Mouse (Mus musculus) activated CD4-positive, CD25-positive, alpha-beta regulatory T cell (primary cell): ENCODE measurements around the gene Krtap4-8. TPM values are rescaled to one million over a fixed set of nuclear protein-coding genes. Genes with fewer than 3 reads are reported as not detected.

ENCODE experiments used
- polyA plus RNA-seq, 2 experiments: library from polyadenylated mRNA; unstranded; fragments of 100-300 nt; shearing (Covaris generic); gene quantifications; one replicate each; pipeline ENCODE4 v1.2.1; 2017

Gene Krtap4-8
- not detected for polyA plus RNA-seq

GRCm38 (mm10) chr11:99780604-99781003, at the start of gene Krtap4-8:
Gene Krtap4-8 (minus strand): TSS chr11:99780704.

DNA sequence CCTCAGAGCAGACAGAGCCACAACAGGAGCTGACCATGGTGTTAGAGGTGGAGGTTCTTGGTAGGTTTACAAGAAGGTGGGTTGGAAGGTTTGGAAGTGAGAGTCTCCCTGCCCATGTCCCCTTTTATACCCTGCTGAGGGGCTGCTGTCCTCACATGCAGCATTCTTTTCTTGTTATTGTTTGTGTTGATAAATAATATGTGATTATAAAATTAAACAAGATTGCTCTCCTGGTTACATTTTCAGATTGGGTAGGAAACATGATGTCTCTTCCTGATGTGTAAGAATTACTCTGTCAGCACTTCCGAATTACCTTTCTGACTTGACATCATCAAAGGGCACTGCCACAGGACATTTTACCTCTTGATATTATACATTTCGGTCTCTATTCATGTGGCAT, 35.1 kb upstream of the Krtap4-8 start, which contains the start of gene Gm11564:
Gene Gm11564 (minus strand): TSS at position 101 of the 400 bp plus-strand sequence.

DNA sequence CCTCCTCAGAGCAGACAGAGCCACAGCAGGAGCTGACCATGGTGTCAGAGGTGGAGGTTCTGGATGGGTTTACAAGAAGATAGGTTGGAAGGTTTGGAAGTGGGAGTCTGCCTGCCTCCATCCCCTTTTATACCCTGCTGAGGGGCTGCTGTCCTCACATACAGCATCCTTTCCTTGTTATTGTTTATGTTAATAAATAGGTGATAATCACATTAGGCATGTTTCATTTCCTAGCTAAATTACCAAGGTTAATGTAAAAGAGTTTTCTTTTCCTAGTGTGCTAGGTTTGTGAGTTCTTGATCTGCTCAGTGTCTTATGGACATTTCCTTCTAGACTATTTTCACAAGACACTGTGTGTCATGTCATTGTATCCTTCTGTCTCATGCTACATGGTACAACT, 29.3 kb upstream of the Krtap4-8 start, which contains the start of gene Krtap4-13:
Gene Krtap4-13 (minus strand): TSS at position 101 of the 400 bp plus-strand sequence.

DNA sequence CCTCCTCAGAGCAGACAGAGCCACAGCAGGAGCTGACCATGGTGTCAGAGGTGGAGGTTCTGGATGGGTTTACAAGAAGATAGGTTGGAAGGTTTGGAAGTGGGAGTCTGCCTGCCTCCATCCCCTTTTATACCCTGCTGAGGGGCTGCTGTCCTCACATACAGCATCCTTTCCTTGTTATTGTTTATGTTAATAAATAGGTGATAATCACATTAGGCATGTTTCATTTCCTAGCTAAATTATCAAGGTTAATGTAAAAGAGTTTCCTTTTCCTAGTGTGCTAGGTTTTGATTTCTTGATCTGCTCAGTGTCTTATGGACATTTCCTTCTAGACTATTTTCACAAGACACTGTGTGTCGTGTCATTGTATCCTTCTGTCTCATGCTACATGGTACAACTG, 23.8 kb upstream of the Krtap4-8 start, which contains the start of gene Gm11554:
Gene Gm11554 (minus strand): TSS at position 101 of the 400 bp plus-strand sequence.

DNA sequence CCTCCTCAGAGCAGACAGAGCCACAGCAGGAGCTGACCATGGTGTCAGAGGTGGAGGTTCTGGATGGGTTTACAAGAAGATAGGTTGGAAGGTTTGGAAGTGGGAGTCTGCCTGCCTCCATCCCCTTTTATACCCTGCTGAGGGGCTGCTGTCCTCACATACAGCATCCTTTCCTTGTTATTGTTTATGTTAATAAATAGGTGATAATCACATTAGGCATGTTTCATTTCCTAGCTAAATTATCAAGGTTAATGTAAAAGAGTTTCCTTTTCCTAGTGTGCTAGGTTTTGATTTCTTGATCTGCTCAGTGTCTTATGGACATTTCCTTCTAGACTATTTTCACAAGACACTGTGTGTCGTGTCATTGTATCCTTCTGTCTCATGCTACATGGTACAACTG, 18.3 kb upstream of the Krtap4-8 start, which contains the start of gene Gm11569:
Gene Gm11569 (minus strand): TSS at position 101 of the 400 bp plus-strand sequence.

DNA sequence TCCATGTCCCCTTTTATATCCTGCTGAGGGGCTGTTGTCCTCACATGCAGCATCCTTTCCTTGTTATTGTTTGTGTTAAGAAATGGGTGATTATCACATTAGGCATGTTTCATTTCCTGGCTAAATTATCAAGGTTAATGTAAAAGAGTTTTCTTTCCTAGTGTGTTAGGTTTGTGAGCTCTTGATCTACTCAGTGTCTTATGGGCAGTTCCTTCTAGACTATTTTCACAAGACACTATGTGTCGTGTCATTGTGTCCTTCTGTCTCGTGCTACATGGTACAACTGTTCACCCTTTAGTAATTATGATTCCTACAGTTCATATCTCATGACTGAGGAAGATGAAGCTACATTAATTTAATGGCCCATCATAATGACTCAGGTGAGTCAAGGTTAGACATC, 12.9 kb upstream of the Krtap4-8 start, which contains the start of gene Gm11596:
Gene Gm11596 (minus strand): TSS at position 101 of the 400 bp plus-strand sequence.

GRCm38 (mm10) chr11:99784900-99785299, 4.4 kb upstream of the Krtap4-8 start, which contains the start of gene Krtap4-9:
Gene Krtap4-9 (plus strand): TSS chr11:99785200.

GRCm38 (mm10) chr11:99772813-99773212, 7.7 kb downstream of the Krtap4-8 start, which contains the start of gene Gm11595:
Gene Gm11595 (minus strand): TSS chr11:99772913.

DNA sequence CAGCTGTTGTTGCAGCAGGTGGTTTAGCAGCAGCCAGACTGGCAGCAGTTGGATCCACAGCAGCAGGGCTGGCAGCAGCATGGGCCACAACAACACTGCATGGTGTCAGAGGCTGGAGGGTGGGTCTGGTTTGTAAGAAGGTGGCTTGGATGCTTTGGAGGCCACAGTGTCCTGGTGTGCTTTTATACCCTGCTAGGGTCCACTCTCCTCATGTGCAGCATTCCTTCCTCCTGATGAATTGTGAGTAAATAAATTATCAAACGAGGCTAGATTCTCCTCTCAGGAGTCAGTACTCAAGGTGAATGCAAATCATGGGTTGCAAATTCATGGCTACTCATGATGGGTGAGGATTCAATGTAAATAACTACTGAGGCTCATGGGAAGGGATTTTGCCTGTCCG, 46.3 kb downstream of the Krtap4-8 start, which contains the start of gene Gm14180:
Gene Gm14180 (minus strand): TSS at position 101 of the 400 bp plus-strand sequence.

Other genes starting within 250 kb of the Krtap4-8 start
- gene Krt40, start 237.5 kb downstream of the Krtap4-8 start, polyA plus RNA-seq = under 1 TPM in 1 of 2 experiments, not detected in 1; 0.38 TPM
- not detected for gene Krtap3-3, start 229.8 kb downstream of the Krtap4-8 start, polyA plus RNA-seq
- not detected for gene Krtap3-2, start 223.9 kb downstream of the Krtap4-8 start, polyA plus RNA-seq
- 1 to 10 TPM in 1 of 2 experiments, not detected in 1; 1.1 TPM for gene Gm11939, start 221.2 kb downstream of the Krtap4-8 start, polyA plus RNA-seq
- not detected for gene Krtap3-1, start 214.1 kb downstream of the Krtap4-8 start, polyA plus RNA-seq
- gene Krtap1-5, start 199.7 kb downstream of the Krtap4-8 start, polyA plus RNA-seq = not detected
- gene Krtap1-4, start 197.1 kb downstream of the Krtap4-8 start, polyA plus RNA-seq = not detected
- gene Krtap1-3, start 189.4 kb downstream of the Krtap4-8 start, polyA plus RNA-seq = under 1 TPM in 1 of 2 experiments, not detected in 1; 0.27 TPM
- gene Krtap9-3, start 182.6 kb downstream of the Krtap4-8 start, polyA plus RNA-seq = not detected
- gene Gm11938, start 177.4 kb downstream of the Krtap4-8 start, polyA plus RNA-seq = not detected
- not detected for gene Gm11937, start 170.5 kb downstream of the Krtap4-8 start, polyA plus RNA-seq
- not detected for gene Krtap2-4, start 165.9 kb downstream of the Krtap4-8 start, polyA plus RNA-seq
- gene Gm11562, start 160.3 kb downstream of the Krtap4-8 start, polyA plus RNA-seq = not detected
- gene Krtap4-1, start 152.5 kb downstream of the Krtap4-8 start, polyA plus RNA-seq = not detected
- not detected for gene Krtap4-2, start 145.6 kb downstream of the Krtap4-8 start, polyA plus RNA-seq
- not detected for gene Krtap4-7, start 136.6 kb downstream of the Krtap4-8 start, polyA plus RNA-seq
- not detected for gene Gm11555, start 130.5 kb downstream of the Krtap4-8 start, polyA plus RNA-seq
- gene Gm11563, start 121.7 kb downstream of the Krtap4-8 start, polyA plus RNA-seq = not detected
- gene Krtap4-6, start 114.7 kb downstream of the Krtap4-8 start, polyA plus RNA-seq = not detected
- not detected for gene Gm14190, start 90.0 kb downstream of the Krtap4-8 start, polyA plus RNA-seq
- gene Gm14180, start 46.4 kb downstream of the Krtap4-8 start, polyA plus RNA-seq = not detected
- gene Gm11595, start 7.8 kb downstream of the Krtap4-8 start, polyA plus RNA-seq = under 1 TPM in 1 of 2 experiments, not detected in 1; 0.32 TPM
- not detected for gene Krtap4-9, start 4.5 kb upstream of the Krtap4-8 start, polyA plus RNA-seq
- not detected for gene Gm11596, start 12.8 kb upstream of the Krtap4-8 start, polyA plus RNA-seq
- not detected for gene Gm11569, start 18.2 kb upstream of the Krtap4-8 start, polyA plus RNA-seq
- not detected for gene Gm11554, start 23.7 kb upstream of the Krtap4-8 start, polyA plus RNA-seq
- not detected for gene Krtap4-13, start 29.2 kb upstream of the Krtap4-8 start, polyA plus RNA-seq
- not detected for gene Gm11564, start 35.0 kb upstream of the Krtap4-8 start, polyA plus RNA-seq
- gene 2300003K06Rik, start 57.4 kb upstream of the Krtap4-8 start, polyA plus RNA-seq = not detected
- gene Krtap4-16, start 70.9 kb upstream of the Krtap4-8 start, polyA plus RNA-seq = not detected
- gene Gm11568, start 77.2 kb upstream of the Krtap4-8 start, polyA plus RNA-seq = under 1 TPM in 1 of 2 experiments, not detected in 1; 0.55 TPM
- not detected for gene Gm11559, start 83.8 kb upstream of the Krtap4-8 start, polyA plus RNA-seq
- not detected for gene Krtap9-1, start 92.7 kb upstream of the Krtap4-8 start, polyA plus RNA-seq
- gene Gm11567, start 98.5 kb upstream of the Krtap4-8 start, polyA plus RNA-seq = not detected
- not detected for gene Krtap31-1, start 127.2 kb upstream of the Krtap4-8 start, polyA plus RNA-seq
- not detected for gene Gm11565, start 134.0 kb upstream of the Krtap4-8 start, polyA plus RNA-seq
- not detected for gene Krtap31-2, start 155.6 kb upstream of the Krtap4-8 start, polyA plus RNA-seq
- gene Krtap9-5, start 167.8 kb upstream of the Krtap4-8 start, polyA plus RNA-seq = not detected
- gene Krtap29-1, start 198.3 kb upstream of the Krtap4-8 start, polyA plus RNA-seq = not detected
- not detected for gene Krtap16-1, start 205.9 kb upstream of the Krtap4-8 start, polyA plus RNA-seq
- gene Krtap17-1, start 213.3 kb upstream of the Krtap4-8 start, polyA plus RNA-seq = not detected
- under 1 TPM in 1 of 2 experiments, not detected in 1; 0.23 TPM for gene Krt33a, start 235.5 kb upstream of the Krtap4-8 start, polyA plus RNA-seq
- gene Krt33b, start 249.2 kb upstream of the Krtap4-8 start, polyA plus RNA-seq = not detected